Mouse (Mus musculus) adrenal gland (tissue): Measurements from ENCODE around the gene Mcm7.

ENCODE experiments used
- intact Hi-C: fragments of 180-260 bp; cut with DNase I; formaldehyde crosslinking; loops from one replicate; pipeline ENCODE4 v1.15.1; 2025
- microRNA-seq, 2 experiments: library from miRNA; unstranded; fragments of <30 nt; microRNA quantifications; one replicate each; pipeline ENCODE4; 2019

Mcm7 gene

DNA sequence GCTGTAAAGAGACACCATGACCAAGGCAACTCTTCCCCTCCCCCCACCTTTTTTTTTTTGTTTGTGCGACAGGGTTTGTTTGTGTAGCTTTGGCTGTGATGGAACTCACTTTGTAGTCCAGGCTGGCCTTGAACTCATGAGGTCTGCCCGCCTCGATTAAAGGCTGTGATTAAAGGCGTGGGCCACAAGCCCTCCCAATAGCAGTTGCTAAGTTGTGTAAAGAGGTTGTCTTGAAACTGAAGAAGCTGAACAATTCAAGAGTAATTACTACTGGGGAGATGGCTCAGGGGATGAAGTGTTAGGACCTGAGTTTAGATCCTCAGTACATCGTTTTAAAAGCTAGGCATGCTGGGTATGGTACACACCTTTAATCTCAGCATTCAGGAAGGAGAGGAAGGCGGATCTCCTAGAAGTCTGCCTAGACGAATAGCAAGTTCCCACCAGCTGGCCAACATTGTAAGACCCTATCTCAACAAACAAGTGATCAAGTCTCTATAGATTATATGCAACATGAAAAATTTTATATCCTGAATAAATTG, 11.9 kb downstream of the Mcm7 start:
- intact Hi-C loops: no loop called here

DNA sequence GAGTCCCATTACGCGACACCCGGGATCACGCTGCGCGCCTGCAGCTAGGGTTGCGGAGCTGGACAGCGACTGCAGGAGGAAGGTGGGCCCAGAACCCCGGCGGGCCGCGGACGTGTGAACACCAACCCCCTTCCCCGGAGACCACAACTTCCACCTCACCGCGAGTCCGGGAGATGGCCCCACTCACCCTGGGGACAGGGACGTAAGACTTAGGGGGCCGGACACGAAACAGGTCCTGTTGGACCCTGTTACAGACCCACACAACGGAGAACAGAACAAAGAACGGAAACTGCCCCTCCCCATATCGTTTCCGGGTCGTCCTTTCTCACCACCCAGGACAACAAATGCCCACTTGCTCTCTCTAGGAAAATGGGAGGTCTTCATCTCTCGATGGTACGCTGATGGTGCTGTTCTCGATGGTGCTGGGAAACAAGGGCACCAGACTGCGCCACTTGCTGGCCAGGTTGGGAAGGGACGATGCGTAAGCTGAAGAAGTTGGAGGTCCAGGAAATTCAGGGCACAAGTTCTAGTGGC, 16.7 kb downstream of the Mcm7 start, which contains the start of gene Zfp113:
Gene Zfp113 (minus strand): TSS at position 302 of the 534 bp plus-strand sequence.
- intact Hi-C loops: loop anchor here (1.0 kb wide), 1 partner anchor 39 kb away; the partner anchor contains the start of gene Zscan21

DNA sequence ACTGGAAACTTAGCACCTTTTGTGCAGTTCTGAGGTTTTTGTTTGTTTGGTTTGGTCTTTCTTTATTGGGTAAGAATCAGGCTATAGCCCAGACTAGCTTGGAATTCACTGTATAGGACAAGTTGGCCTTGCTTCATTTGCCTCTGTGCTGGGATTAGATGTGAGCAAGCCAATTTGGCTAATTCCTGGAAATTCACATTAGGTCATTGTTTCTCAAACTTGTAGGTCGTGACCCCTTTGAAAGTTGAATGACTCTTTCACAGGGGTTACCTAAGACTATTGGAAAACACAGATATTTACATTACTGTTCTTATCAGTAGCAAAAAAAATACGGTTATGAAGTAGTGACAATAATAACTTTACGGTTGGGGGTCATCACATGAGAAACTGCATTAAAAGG, 17.8 kb downstream of the Mcm7 start:
- intact Hi-C loops: no loop called here

DNA sequence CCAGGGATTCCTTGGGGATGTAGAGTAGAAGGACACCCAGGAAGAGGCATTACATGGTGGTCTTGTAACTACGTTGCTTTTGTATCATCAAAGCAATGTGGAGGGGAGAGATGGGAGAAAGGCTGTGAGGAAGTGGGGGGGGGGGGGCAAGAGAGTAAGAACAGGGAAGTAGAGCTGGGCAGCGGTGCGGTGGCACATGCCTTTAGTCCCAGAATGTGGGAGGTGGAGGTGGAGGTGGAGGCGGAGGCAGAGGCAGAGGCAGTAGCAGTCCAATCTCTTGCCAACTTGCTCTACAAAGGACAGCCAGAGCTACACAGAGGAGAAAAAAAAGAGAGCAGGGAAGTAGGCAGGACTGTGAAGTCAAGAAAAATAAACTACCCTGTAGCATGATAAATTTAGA, 33.6 kb downstream of the Mcm7 start:
- intact Hi-C loops: loop anchor here (5.0 kb wide), 1 partner anchor 251 kb away; no protein-coding TSS in a partner anchor

DNA sequence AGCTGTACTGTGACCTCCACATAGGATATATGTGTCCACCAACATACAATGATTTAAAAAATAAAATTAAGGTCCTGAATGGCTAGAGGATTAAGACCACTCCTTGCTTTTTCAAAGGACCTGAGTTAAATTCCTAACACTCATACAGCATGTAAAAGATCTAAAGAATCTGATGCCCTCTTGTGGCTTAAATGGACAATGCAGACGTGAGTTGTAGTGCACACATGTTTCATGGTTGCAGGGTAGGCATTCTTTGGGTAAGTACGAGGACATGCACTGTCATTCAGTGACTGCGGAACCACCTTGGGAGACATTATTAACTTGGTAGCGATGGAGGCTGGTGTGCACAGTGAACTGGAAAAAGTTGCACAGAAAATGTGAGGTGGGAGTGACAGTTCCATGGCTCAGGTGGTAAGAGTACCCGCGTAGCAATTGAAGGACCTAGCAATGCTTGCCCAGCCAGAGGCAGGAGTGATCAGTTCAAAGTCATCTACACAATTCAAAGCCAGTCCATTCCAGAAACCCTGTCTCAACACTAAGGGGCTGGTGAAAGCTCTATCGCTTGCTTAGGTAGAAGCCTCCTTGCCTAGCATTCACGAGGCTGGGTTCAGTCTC, 34.2 kb downstream of the Mcm7 start:
- intact Hi-C loops: loop anchor here (5.0 kb wide), 1 partner anchor 251 kb away; no protein-coding TSS in a partner anchor

DNA sequence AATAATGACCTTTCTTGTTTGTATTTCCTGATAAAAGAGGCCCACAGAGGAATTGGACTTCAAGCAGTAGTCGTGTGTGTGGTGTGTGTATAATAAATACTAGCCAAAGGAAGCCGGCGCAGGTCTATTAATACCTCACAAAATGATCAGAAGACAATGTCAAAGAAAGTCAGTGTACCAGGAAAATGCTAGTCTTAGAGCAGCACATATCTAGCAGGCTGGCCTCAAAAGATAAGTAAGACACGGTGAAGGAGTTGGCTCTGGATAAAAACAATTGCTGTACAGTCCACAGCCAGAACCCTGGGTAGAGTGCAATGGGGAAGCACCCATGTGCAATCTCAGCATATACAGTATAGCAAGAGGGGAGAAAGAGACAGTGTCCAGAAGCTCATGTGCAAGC, 35.0 kb downstream of the Mcm7 start:
- intact Hi-C loops: loop anchor here (5.0 kb wide), 1 partner anchor 250 kb away; no protein-coding TSS in a partner anchor

DNA sequence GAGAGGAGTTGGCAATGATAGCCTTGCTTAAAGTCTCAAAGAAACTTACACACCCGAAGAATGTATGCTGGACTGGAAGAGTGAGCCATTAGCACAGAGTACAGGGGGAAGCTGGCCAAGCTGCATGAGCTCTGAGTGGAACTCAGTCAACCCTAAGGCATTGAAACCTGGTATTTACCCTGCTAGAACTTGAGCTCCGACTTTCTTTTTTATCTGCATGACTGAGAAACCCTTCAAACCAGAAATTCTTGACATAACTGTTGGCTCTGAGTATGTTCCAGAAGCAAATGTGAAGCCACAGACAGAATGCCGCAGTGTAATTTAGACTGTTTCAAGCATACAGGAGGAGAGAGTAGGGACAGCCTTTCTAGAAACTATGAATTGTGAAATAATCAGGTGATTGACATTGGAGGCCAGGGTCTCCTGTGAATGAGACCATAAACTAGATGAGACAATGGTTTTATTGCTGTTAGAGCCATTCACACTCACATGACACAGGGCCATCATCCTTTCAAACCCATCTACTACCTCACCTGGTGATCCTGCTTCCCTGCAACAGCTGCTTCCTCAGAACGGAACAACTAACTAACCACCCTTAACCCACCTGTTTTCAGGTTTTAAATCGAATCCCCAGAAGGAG, 39.7 kb downstream of the Mcm7 start:
- intact Hi-C loops: no loop called here

DNA sequence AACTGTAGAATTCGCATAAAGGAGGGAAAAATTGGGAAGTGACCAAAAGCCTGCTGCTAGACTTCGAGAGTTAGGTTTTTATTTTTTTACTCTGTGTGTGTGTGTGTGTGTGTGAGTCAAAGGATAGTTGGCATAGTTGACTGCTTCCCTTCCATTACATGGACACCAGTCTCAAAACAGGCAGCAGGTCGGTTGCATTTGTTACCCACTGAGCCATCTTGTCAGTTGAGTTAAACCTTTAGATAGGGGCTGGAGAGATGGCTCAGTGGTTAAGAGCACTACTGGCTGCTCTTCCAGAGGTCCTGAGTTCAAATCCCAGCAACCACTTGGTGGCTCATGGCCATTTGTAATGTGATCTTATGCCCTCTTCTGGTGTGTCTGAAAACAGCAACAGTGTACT, 54.2 kb downstream of the Mcm7 start:
- intact Hi-C loops: no loop called here

DNA sequence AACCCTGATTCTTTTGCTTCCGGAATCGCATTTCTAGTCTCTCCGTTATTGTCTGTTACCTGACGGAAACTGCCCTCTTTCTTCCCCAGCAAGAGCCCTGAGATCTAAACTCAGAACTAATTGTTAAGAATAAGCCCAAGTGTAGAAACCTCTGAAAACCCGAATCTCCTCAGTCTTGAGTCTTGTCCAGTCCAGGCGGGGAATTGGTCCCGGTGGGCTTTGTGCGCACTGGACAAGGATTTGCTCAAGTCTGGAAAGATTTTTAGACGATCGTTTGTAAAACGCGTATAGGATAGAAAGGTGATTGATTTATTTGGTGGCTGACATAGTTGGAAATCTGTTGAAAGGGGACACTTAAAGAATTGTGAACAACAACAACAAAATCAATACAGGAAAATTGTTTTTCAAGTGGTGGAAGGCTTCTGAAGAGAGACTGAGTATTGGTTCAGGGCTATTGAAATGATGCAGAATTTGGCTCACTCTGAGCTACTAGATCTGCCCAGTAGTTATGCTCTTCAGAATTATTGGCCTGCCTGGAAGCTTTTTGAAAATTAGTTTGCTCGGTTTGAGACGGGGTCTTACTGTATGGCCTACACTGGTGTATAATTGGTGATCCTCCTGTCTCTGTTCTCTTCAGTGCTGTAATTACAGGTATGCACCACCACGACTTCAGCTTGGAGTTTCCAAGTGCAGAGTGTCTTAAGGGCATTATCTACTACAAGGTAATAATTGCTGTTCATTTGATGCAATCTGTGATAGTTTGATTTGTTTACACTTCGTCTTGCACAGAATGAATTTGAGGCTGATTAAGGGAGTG, 54.8 kb downstream of the Mcm7 start:
- intact Hi-C loops: no loop called here

DNA sequence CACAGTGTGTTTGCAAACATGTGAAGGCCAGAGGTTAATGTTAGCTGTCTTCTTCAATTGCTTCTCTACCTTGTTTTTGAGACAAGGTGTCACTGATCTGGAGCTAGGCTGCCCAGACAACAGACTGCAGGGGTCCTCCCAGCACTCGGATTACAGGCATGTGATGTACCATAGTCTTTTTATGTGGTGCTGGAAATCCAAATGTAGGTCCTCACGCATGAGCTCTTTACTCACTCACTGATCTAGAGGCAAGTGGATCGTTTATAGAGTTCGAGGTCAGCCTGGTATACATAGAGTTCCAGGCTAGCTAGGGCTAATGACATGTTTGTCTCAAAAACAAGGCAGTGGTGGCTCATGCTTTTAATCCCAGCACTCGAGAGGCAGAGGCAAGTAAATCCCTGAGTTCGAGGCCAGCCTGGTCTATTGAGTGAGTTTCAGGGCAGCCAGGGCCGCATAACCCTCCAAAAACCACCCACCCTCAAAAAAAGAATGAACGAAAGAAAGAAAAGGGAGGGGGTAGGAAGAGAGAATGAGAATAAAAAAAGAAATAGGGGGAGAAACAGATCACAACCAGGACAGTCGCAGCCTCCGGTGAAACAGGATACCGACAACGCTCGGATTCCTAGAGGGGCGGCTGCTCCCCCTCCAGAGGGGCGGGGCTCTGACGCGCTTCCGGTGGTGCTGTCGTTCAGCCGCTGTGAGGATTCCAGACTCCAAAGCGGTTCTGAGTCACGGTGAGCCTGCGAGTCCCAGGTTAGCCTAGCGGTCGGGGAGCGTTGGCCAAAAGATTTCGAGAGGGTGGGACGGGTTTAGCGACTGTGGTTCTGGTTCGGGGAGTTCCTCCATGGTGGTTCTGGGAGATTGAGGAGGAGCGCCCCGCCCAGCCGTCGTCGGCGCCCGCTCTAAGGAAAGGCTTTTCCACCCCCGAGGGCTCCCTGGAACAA, 55.7 kb downstream of the Mcm7 start, which contains the start of gene Zscan21:
Gene Zscan21 (plus strand): TSS at position 649 of the 944 bp plus-strand sequence.
- intact Hi-C loops: loop anchor here (1.0 kb wide), 1 partner anchor 39 kb away; the partner anchor contains the start of gene Zfp113

Small RNA genes within 50 kb of the gene (microRNA-seq; reads per million reads assigned to microRNA genes)
- gene Mir106b (456 to 755 reads per million in 2 experiments), gene Mir25 (161 to 186 reads per million in 2 experiments), gene Mir93 (924 to 1,744 reads per million in 2 experiments)
